Mouse (Mus musculus): ENCODE measurements around the gene Mfsd12. TPM values are rescaled to one million over a fixed set of nuclear protein-coding genes. Genes with fewer than 3 reads are reported as not detected.

Mfsd12 gene
- total RNA-seq, 2 experiments from 2014 or later = 2.3 to 2.8 TPM

DNA sequence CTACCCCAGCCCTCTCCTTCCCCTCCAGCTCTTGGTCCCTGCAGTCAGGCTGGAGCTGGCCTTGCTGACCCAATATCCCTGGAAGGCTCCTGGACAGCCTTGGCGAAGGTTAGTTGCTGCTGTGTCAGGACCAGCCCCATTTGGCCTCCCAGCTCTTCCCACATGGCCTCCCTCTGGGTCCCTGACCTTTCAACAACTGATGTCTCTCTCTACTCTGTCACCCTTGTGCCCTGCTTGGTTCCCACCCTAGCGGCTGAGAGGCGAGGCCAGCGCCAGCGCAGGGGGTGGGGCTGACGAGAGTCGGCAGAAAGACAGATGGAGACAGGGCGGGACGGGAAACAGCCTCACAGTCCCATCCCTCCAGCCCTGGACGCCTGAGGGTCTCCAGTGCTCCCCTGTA lies 28.9 kb upstream of the Mfsd12 start, which contains the start of gene Tbxa2r:
TSS of gene Tbxa2r (plus strand) at position 346 of the 400 bp plus-strand sequence.
- peak; percentile 48 for DNase-seq (ENCODE audit: low spot score)

DNA sequence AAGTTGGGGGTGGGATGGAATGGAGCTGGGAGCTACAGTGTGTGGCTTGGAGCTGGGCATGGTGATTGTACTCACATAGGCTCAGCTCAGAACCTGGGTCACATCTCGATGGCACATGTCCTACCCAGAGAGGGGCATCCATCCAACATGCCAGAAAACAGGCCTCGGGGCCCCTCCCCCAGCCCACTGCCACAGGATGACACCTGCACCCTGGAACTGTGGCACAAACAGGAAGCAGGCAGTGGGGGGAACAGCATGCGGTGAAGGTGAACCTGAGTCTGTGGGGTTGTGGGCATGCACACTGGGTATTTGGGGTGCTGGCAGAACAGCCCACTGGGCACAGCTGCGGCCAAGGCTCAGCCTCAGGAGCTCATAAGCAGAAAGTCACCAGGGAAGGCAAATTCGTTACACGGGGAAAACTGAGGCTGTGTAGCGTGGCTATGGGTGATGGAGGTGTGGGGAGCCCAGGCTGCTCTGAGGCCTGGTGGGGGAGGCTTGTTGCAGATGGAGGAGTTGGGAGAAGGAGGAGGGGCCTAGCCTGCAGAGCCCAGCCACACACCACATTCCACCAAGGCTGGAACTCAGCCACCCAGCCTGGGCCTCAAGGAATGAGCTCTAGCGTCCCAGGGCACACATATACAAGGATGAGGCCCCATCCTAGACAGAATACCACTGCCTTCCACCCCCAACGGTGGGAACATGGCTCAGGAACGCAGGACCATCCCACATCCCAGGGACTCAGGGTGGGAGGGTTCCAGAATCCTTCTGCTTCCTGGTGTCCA lies 27.9 kb upstream of the Mfsd12 start:
- no peak for DNase-seq (ENCODE audit: low spot score)

DNA sequence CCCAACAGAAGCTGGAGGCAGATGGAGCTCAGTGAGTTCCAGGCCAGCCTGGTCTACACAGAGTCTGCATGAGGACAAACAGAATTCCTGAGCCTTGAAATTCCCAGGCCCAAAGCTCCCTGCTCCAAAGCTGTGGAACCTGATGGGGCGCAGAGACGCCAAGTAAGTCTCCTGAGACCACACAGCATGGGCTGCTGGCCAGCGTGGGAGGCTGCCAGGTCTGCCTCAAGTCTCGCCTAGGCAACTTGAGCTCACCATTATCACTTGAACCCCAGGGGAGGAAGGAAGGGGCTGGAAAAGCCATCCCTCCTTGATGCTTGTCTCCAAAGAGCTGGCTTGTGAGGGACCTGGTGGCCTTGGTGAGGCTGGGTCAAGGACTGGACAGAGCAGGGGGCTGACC lies 27.3 kb upstream of the Mfsd12 start:
- peak; percentile 54 for DNase-seq (ENCODE audit: low spot score)

DNA sequence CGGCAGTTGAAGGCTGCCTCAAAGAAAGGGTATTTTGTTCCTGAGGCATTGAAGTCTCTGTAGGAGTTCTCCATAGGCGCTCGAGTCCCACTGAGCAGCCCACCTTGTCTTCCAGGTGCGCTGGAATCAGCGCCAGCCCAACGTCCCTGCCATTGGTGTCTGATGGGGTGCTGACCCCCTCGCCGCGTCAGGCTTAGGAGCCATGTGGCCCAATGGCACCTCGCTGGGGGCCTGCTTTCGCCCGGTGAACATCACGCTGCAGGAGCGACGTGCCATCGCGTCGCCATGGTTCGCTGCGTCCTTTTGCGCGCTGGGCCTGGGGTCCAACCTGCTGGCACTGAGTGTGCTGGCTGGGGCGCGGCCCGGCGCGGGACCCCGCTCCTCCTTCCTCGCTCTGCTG lies 25.0 kb upstream of the Mfsd12 start:
- no peak for DNase-seq (ENCODE audit: low spot score)

DNA sequence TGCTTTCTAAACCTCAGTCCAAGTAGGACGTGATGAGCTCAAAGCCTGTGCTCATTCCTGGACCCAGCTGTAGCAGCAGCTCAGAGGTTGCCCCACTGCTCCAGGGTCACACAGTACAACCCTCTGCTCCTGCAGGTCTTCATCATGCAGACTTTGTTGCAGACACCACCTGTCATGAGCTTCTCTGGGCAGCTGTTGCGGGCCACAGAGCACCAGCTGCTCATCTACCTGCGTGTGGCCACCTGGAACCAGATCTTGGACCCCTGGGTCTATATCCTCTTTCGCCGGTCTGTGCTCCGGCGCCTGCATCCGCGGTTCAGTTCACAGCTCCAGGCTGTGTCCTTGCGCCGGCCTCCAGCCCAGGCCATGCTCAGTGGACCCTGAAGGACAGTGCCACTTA lies 23.0 kb upstream of the Mfsd12 start:
- DNase-seq (ENCODE audit: low spot score) = no peak

DNA sequence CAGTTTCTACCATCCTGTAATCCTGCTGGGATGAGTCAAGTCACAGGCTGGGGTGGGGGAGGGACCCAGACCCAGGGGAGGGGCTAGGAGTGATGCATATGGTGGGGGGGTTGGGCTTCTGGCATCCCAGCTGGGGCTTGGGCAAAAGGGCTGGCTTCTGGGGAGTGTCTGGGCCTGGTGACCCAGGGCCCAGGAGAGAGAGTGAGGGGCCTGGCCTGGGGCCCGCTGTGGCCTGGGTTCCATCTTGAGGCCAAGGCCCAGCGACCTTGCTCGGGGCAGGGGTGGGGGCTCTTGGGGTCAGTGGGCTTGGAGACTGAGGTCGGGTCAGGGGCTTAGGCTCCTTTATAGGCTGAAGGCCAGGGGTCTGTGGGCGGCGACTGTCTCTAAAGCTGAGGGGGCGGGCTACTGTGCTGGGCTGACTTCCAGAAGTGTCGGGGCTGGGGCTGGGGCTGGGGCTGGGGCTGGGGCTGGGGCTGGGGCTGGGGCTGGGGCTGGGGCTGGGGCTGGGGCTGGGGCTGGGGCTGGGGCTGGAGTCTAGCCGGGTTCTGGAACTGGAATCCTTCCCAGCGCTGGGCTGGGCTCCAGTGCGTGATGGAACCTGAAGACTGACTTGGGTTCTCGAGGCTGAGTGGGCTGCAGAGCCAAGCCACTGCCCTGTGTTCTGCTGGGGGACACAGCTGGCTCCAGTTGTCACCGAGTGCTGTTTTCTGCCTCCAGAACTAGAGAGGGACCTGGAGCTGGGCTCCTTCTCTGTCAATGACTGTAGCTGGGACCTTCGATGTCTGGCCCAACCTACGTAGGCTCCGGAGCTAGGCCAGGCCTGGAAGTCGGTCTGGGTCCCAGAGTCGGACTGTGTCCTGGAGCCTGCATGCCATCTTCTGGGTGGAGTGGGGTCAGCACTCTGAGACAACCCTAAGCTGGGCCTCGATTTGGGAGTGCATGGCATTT lies 21.6 kb upstream of the Mfsd12 start:
- DNase-seq (ENCODE audit: low spot score) = no peak

DNA sequence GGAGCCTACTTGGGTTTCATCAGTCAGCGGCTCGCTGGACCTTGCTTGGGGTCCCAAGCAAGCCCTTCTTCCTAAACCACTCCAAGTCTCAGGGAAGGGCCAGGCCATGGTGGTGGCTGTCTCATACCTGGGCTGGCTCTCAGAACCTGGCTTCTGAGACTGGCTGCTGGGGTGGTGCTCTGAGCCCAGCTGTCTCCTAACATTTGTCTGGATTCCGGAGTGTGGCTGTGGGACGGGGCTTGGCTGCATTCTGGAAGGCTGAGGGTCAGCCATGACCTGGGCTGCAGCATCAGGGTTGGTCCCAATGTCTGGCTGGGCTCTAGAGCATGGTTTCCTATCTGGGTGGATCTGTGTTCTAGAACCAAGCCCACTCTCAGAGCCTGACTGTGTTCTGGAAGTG lies 20.7 kb upstream of the Mfsd12 start:
- DNase-seq (ENCODE audit: low spot score) = no peak

DNA sequence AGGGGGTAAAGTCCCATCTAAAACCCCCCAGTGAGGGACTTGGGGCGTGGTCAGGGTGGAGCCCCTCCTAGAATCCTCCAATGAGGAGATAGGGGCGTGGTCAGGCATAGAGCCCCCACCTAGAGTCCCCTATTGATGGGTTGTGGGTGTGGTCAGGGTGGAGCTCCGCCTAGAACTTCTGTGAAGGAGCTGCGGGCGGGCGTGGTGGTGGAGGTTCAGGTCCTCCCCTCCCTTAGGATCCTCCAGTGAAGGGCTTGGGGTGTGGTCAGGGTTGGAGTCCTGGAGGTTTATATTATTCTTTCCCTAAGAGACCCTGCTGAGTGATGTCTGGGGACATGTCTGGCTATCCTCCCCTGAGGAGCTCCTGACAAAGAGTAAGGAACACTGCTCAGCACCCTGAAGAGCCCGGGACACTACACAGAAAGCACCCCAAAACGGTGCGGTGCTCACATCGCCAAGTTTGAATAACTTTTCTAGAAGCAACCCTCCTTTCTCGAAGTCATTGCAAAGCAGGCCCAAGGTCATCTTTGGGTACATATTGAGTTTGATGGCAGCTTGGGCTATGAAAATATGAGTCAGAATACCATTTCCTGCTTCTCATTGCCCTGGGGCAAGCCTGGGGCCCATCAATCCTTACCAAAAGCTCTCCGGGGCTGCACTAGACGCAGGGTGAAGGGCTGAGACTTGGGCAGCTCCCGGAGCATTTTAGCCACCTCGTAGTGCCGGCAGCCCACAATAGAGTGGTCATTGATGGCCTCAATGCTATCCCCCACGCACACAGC lies 16.5 kb upstream of the Mfsd12 start:
- DNase-seq (ENCODE audit: low spot score) = no peak

DNA sequence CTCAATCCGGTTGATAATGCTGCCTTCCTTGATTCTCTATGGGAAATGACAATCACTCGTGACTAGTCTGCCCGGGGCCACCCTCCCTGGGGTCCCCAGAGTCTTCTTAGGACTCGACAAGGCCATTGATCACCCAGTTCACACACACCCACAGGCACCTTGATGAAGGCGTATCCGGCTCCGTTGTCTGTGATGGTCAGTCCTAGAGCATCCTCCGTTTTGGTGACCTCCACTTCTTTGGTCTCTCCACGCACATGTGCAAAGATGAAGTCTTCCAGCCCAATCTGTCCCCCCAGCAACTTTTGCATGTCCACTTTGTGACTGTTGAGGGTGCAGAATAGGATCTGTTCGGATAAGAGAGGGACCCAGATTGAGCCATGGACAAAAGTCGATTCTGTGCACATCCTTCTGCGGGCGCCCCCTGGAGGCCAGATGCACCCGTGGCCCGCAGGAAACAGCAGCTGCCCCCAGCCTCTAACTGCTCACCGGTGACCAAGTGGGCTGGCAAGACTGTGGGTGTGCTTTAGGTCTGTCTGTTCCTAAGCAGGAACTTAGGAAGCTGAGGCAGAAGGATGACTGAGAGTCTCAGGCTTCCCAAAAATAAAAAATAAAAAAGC lies 15.8 kb upstream of the Mfsd12 start:
- peak; percentile 62 for DNase-seq (ENCODE audit: low spot score)

DNA sequence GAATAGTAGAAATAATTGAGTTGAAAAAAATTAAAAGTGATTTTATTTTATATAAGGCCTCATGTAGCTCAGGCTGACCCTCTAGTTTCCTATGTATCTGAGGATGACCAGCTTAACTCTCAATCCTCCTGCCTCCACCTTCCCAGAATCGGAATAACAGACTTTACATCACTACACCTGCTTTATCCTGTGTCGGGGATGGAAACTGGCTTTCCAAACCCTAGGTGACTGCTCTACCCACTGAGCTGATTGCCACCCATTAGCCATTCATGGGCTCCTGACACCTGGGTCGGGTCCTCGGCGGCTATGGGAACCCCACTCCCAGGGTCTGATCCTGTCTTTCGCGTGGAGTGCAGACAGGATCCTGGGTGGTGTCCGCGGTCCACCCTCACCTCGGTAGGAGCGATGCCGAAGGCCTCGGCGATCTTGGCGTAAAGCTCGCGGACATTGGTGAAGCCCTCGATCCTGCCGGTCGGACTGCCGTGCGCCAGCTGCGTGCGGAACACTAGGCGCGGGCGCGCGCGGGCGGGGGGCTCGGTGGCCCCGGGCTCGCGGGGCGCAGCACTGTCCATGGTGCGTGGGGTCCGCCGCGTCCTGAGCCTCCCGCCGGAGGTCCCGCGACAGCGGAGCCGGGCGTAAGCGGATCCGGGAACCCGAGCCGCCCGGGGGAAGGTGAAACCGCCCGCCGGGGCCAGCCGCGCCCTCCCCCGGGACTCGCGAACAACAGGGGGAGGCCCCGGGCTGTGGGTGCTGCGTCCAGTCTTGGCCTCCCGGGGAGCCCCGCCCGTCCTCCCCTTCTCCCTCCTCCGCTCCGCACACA lies 14.4 kb upstream of the Mfsd12 start, which contains the start of gene Gipc3:
TSS of gene Gipc3 (minus strand) at position 581 of the 820 bp plus-strand sequence.
- no peak for DNase-seq (ENCODE audit: low spot score)

DNA sequence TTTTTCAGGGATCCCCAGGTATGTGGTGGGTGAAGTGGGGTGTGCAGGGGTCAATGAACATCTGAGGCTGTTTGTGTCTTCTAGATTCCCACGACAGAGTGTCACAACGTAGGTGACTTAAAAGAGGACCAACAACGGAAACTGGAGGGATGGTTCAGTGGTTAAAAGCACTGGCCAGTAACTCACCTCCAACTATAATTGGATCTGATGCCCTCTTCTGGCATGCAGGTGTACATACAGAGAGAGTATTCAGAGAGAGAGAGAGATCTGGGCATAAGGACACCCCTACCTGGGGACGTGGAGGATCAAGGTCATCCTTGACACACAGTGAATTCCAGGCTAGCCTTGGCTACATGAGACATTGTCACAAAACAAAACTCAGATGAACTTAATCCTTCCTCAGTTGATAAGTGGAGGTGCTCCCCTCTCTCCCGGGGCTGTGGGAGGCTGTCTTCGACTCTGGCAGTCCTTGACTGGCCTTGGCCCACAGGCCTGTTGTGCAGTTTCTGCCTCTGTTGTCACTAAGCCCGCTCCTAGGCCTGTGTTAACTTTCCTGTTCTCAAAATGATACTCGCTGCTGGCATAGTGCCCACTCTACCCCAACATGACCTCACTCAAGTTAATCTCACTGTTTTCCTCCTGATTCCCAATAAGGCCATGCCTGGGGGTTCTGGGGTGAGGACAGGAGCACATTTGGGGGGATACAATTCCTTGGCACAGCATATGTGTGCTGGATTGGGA lies 12.7 kb upstream of the Mfsd12 start:
- DNase-seq (ENCODE audit: low spot score) = no peak

DNA sequence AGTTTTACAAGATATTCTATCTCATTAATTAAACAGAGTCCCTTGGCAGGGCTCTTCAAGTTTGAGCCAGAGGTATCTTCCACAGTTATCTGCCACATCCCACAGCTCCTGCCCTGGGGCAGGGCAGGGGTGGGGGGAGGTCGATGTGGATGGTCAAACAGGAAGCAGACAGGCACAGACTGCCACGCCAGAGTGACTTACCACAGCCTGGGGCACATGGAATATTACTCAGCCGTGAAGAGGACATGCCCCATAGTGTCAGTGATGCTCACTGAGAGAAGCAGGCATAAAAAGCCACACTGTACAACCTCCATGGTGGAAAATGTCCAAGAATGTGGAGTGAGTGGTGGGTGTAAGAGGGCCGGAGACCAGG lies 12.1 kb upstream of the Mfsd12 start:
- no peak for DNase-seq (ENCODE audit: low spot score)

DNA sequence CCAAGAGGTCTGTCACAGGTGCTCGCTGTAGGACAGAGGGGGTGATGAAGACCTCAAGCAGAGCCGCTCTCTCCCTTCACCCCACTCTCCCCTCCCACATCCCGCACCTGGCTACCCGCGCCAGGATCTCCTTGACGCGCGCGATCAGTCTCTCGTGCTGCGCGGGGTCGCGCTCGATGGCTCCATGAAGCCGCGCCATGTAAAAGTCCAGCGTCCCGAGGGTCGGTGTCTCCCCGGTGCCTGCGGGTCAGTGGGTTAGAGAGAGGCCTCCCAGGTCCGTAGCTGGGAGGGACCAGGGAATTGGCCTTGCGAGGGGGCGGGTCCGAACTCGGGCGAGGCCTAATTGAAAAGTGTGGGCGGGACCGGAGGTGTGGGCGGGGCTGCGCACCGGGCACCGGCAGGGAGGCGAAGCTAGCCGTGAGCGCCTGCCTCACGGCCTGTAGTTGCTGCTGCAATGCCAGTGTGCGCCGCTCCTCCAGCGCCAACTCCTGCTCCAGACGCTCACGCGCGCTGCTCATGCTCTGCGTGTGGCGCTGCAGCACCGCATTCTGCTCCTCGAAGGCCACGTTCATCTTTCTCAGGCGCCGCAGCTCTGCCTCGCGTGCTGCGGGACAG lies 10.7 kb upstream of the Mfsd12 start:
- DNase-seq (ENCODE audit: low spot score) = no peak

DNA sequence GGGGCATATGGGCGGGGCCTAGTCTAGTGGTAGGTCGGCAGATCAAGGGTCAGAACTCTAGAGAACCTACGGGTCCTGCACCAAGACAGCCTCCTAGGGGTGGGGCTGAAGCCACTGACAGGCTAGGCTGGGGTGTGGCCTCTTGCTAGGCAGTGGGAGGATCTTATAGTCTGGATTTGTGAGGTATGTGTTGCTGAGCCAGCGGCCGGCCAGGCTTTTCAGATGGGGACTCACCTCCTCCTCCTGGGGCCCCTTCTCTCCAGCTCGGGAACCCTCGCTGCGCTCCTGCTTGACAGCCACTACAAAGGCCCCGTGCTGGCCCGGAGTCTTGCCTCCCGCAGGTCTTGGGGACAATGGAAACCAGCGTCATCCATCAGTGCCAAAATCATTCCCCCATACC lies 8.1 kb upstream of the Mfsd12 start:
- no peak for DNase-seq (ENCODE audit: low spot score)

DNA sequence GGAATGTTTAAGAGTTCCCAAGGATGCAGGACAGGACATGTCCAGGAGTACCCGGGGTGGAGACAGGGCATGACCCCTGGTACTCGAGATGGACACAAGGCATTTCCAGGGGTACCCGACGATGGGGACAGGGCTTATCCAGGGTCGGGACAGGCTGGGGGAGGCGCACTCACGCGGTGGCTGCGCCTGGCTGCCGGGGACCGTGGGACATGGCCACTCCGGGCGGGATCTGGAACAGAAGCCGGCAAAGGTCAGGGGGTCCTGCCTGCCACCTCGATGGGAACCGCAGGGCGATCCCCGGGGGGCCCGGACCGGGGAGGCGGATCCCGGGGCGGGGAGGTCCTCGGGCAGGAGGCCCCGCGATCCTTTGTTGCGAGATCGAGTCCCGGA lies 7.3 kb upstream of the Mfsd12 start:
- no peak for DNase-seq (ENCODE audit: low spot score)

DNA sequence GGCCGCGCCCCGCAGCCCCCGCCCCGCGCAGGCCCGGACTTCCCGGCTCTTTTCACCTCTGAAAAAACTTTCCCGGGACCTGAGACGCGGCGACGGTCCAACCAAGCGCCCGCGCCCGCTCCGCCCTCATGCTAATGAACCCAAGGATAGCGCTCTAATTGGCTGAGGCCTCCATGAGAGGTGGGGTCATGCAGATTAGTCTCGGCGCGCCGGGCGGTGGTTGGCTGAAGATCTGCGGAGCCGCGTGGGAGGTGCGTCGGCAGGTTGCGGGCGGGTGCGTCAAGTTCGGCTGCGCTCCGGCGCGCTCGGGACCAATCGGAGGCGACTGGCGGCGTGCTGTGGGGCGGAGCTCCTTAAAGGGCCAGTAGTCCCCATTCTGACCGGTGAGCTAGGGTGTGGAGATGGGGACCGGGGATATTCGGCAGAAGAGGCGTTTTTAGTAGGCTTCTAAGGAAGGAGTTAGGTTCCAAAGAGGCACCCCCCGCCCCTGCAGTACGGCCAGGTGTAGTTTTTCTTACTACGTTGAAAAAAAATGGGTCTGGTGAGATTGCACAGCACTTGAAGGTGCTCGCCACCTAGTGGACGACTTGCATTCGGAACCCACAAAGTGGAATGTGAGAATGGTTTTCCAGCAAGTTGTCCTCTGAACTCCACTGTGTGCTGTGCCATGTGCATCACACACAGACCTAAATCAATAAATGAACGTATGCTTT lies 6.8 kb upstream of the Mfsd12 start, which contains the start of gene Hmg20b:
TSS of gene Hmg20b (minus strand) at position 130 of the 713 bp plus-strand sequence.
- DNase-seq (ENCODE audit: low spot score) = peak; percentile 99

DNA sequence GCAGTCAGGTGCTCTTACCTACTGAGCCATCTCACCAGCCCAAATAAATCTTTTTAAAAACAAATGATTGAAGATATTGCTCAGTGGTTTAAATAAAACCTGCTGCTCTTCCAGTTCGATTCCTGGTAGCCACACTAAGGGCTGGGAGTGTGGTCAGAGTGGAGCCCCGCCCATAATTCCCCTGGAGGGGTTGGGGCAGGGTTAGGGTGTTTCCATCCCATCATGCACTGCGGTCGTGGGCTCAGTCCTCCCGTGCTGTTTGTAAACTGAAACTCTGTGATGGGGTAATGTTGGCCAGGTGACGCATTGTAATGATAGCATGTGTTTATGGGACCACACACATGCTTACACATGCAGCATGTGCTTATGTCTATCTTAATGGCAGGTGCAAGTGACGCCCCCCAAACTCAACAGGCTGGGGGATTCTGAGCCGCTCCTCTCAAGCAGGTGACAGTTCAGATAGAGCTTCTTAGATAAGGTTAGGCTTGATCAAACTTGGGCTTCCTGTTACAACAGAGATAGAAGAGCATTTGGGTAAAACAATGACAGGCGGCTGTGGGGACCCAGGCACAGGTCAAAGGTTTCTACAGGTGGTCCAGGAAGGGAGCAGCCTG lies 5.5 kb upstream of the Mfsd12 start:
- DNase-seq (ENCODE audit: low spot score) = no peak
